Mouse (Mus musculus): ENCODE results near the gene Nrcam. TPM values are rescaled to one million over a fixed set of nuclear protein-coding genes. Genes with fewer than 3 reads are reported as not detected.

Gene Nrcam
- polyA plus RNA-seq, 1 experiment from 2014 or later: 0.20 TPM

DNA sequence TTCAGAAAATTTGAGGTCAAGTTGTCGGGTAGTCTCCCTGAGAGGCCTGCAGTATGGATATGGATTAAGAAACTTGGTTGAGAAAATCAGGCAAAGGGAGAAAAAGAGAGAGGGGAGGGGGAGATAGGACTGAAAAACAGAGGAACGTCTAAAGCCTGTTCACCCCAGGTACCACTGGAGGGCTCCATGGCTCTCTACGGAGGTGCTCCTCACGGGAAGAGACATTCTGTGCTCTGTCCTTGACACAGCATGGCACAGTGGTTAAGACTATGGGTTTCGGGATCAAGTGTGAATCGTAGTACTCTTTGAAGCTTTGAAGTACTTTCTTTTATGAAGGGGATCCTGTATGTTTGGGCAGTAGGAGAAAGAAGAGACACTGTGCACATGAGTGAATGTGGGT, 1.2 kb upstream of the Nrcam start:
- ATAC-seq (ENCODE audit: insufficient read depth): no peak
- Histone ChIP-seq H3K27ac (replicated peaks) (no peak overlapping the region), H3K4me3 (replicated peaks) (no peak overlapping the region), H3K36me3 (replicated peaks) (no peaks in the 10 kb centered on the region), H3K4me2 (no peak overlapping the region), H3K4me1 (replicated peaks) (no peaks in the 10 kb centered on the region; the same call in 1 of the 2 replicates), H3K9ac (no peak overlapping the region), H3K27me3 (peaks cover 49% of the 10 kb centered on the region), H3K9me3 (replicated peaks) (no peaks in the 10 kb centered on the region)
- 35% methylated on average over 6 of the region's 6 CpGs for WGBS (ENCODE audit: insufficient replicate concordance)

GRCm38 (mm10) chr12:44329316-44330215, 881 bp downstream of the Nrcam start:
- Histone ChIP-seq H3K9ac (no peak overlapping the region), H3K27ac (replicated peaks) (no peak overlapping the region), H3K9me3 (replicated peaks) (no peaks in the 10 kb centered on the region), H3K4me3 (replicated peaks) (peak overlapping the region; percentile 50), H3K4me2 (peak overlapping the region; percentile 72), H3K36me3 (replicated peaks) (no peaks in the 10 kb centered on the region), H3K4me1 (replicated peaks) (no peaks in the 10 kb centered on the region; the same call in 1 of the 2 replicates), H3K27me3 (peaks cover 49% of the 10 kb centered on the region)
- ATAC-seq (ENCODE audit: insufficient read depth): no peak
- under 1% methylated on average over 61 of the region's 61 CpGs for WGBS (ENCODE audit: insufficient replicate concordance)

GRCm38 (mm10) chr12:44330216-44330719, 1.6 kb downstream of the Nrcam start:
- H3K27ac ChIP-seq (replicated peaks): no peak overlapping the region
- peak overlapping the region; percentile 72 for H3K4me2 ChIP-seq
- no peak overlapping the region for H3K4me3 ChIP-seq (replicated peaks)
- peaks cover 49% of the 10 kb centered on the region for H3K27me3 ChIP-seq
- H3K4me1 ChIP-seq (replicated peaks): no peaks in the 10 kb centered on the region; the same call in 1 of the 2 replicates
- no peak overlapping the region for H3K9ac ChIP-seq
- H3K9me3 ChIP-seq (replicated peaks): no peaks in the 10 kb centered on the region
- H3K36me3 ChIP-seq (replicated peaks): no peaks in the 10 kb centered on the region
- WGBS (ENCODE audit: insufficient replicate concordance): 2% methylated on average over 9 of the region's 9 CpGs
- ATAC-seq (ENCODE audit: insufficient read depth): no peak

DNA sequence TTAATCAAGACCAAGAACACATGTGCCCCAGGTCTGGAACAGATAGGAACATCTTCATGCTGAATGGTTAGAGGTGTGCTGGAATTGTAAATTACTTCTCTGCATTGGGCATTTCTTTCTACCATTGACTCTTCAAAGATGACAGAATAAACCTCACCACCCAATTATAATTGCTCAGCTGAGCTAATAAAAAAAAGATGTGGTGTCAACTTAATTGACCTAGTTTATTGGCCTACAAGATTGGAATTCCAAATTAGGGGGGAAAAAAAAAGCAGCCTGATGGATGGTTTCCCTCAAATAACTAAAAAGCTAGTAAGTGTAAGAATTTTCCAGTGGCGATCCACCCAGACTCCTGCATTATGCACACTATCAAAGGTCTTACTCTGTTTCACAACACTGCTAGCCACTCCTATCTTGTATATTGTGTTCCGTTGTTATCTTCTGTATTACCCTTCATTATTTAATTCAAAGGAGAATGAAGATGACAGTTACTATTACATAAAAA, 8.5 kb downstream of the Nrcam start:
- Histone ChIP-seq H3K9me3 (replicated peaks) (no peaks in the 10 kb centered on the region), H3K4me3 (replicated peaks) (no peak overlapping the region), H3K27ac (replicated peaks) (no peak overlapping the region), H3K9ac (no peak overlapping the region), H3K4me2 (no peak overlapping the region), H3K27me3 (no peaks in the 10 kb centered on the region), H3K36me3 (replicated peaks) (no peaks in the 10 kb centered on the region), H3K4me1 (replicated peaks) (no peaks in the 10 kb centered on the region)
- WGBS (ENCODE audit: insufficient replicate concordance): 68% methylated on average over 2 of the region's 2 CpGs
- ATAC-seq (ENCODE audit: insufficient read depth): no peak

DNA sequence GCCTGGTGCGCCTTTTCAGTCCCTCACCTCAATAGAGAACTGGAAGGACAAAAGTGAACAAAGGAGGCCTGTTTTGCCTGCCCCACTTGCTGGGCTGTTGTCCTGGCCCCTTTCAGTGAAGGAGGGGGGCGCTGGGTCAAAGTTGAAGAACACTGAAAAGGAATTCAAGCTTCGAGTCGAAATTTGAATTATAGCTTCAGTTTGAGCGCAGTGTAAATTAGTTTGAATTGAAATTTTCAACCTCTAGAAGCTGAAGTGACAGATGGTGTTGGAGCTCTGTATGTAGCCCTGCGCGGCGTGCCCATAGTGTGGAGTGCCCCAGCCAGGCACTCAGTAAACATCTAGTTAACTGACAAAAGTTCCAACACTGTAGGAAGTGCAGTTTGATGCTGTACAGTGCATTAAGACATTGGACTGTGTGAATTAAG, 9.5 kb downstream of the Nrcam start:
- 59% methylated on average over 8 of the region's 8 CpGs for WGBS (ENCODE audit: insufficient replicate concordance)
- Histone ChIP-seq H3K4me2 (no peak overlapping the region), H3K9me3 (replicated peaks) (no peaks in the 10 kb centered on the region), H3K9ac (no peak overlapping the region), H3K4me3 (replicated peaks) (no peak overlapping the region), H3K27ac (replicated peaks) (no peak overlapping the region), H3K4me1 (replicated peaks) (no peaks in the 10 kb centered on the region), H3K36me3 (replicated peaks) (no peaks in the 10 kb centered on the region), H3K27me3 (no peaks in the 10 kb centered on the region)
- no peak for ATAC-seq (ENCODE audit: insufficient read depth)

- Histone ChIP-seq H3K4me1 (replicated peaks) (no peaks in the 10 kb centered on the region), H3K27ac (replicated peaks) (no peak overlapping the region), H3K9me3 (replicated peaks) (no peaks in the 10 kb centered on the region), H3K36me3 (replicated peaks) (no peaks in the 10 kb centered on the region), H3K4me3 (replicated peaks) (no peak overlapping the region), H3K27me3 (no peaks in the 10 kb centered on the region), H3K9ac (no peak overlapping the region), H3K4me2 (no peak overlapping the region)
- WGBS (ENCODE audit: insufficient replicate concordance): 49% methylated on average over 6 of the region's 6 CpGs
- ATAC-seq (ENCODE audit: insufficient read depth): no peak
These were observed 15.4 kb downstream of the Nrcam start for GRCm38 (mm10) chr12:44344075-44344474.

- no peak overlapping the region for H3K27ac ChIP-seq (replicated peaks)
- H3K36me3 ChIP-seq (replicated peaks): no peaks in the 10 kb centered on the region
- H3K9ac ChIP-seq: no peak overlapping the region
- no peaks in the 10 kb centered on the region for H3K27me3 ChIP-seq
- WGBS (ENCODE audit: insufficient replicate concordance): 59% methylated on average over 5 of the region's 5 CpGs
- no peaks in the 10 kb centered on the region for H3K9me3 ChIP-seq (replicated peaks)
- H3K4me3 ChIP-seq (replicated peaks): no peak overlapping the region
- no peak overlapping the region for H3K4me2 ChIP-seq
- no peak for ATAC-seq (ENCODE audit: insufficient read depth)
- H3K4me1 ChIP-seq (replicated peaks): no peaks in the 10 kb centered on the region
These were observed 16.6 kb downstream of the Nrcam start for GRCm38 (mm10) chr12:44345251-44345650.

GRCm38 (mm10) chr12:44346143-44346542, 17.5 kb downstream of the Nrcam start:
- no peak overlapping the region for H3K9ac ChIP-seq
- H3K4me1 ChIP-seq (replicated peaks): no peaks in the 10 kb centered on the region
- no peak for ATAC-seq (ENCODE audit: insufficient read depth)
- H3K27ac ChIP-seq (replicated peaks): no peak overlapping the region
- 73% methylated on average over 3 of the region's 3 CpGs for WGBS (ENCODE audit: insufficient replicate concordance)
- no peaks in the 10 kb centered on the region for H3K27me3 ChIP-seq
- no peak overlapping the region for H3K4me3 ChIP-seq (replicated peaks)
- no peak overlapping the region for H3K4me2 ChIP-seq
- H3K36me3 ChIP-seq (replicated peaks): no peaks in the 10 kb centered on the region
- H3K9me3 ChIP-seq (replicated peaks): no peaks in the 10 kb centered on the region

GRCm38 (mm10) chr12:44355116-44355515, 26.4 kb downstream of the Nrcam start:
- no peak overlapping the region for H3K27ac ChIP-seq (replicated peaks)
- ATAC-seq (ENCODE audit: insufficient read depth): no peak
- H3K4me2 ChIP-seq: no peak overlapping the region
- H3K4me1 ChIP-seq (replicated peaks): no peaks in the 10 kb centered on the region
- no peaks in the 10 kb centered on the region for H3K36me3 ChIP-seq (replicated peaks)
- no peak overlapping the region for H3K4me3 ChIP-seq (replicated peaks)
- no peaks in the 10 kb centered on the region for H3K27me3 ChIP-seq
- H3K9ac ChIP-seq: no peak overlapping the region
- no peaks in the 10 kb centered on the region for H3K9me3 ChIP-seq (replicated peaks)
- 57% methylated on average over 4 of the region's 4 CpGs for whole genome bisulfite sequencing (ENCODE audit: insufficient replicate concordance)

DNA sequence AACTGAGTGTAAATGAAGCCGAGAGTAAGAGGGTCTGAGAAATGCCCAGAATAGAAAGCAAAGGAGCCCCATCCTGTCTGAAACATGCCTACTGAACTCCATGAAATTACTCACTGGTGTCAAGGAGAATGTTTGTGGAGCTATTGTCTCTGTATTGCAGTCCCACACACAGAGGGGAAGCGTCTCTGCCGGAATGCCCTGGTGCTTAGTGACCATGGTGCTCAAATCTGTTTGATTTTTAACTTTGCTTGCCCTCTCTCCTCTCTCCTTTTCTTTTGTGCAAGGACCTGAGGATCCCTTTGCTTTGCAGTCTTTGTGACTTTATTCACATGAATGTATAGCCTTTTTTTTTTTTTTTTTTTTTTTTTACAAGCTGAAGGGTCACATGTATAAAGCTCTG, 28.8 kb downstream of the Nrcam start:
- H3K9ac ChIP-seq: no peak overlapping the region
- no peaks in the 10 kb centered on the region for H3K4me1 ChIP-seq (replicated peaks)
- no peak overlapping the region for H3K4me2 ChIP-seq
- WGBS (ENCODE audit: insufficient replicate concordance): 43% methylated on average over 3 of the region's 3 CpGs
- no peaks in the 10 kb centered on the region for H3K9me3 ChIP-seq (replicated peaks)
- no peak overlapping the region for H3K27ac ChIP-seq (replicated peaks)
- no peak overlapping the region for H3K4me3 ChIP-seq (replicated peaks)
- no peak for ATAC-seq (ENCODE audit: insufficient read depth)
- H3K36me3 ChIP-seq (replicated peaks): no peaks in the 10 kb centered on the region
- no peaks in the 10 kb centered on the region for H3K27me3 ChIP-seq

- ATAC-seq (ENCODE audit: insufficient read depth): no peak
- Histone ChIP-seq H3K4me3 (replicated peaks) (no peak overlapping the region), H3K4me2 (no peak overlapping the region), H3K9me3 (replicated peaks) (no peaks in the 10 kb centered on the region), H3K9ac (no peak overlapping the region), H3K27ac (replicated peaks) (no peak overlapping the region), H3K36me3 (replicated peaks) (no peaks in the 10 kb centered on the region), H3K4me1 (replicated peaks) (no peaks in the 10 kb centered on the region), H3K27me3 (no peaks in the 10 kb centered on the region)
- 75% methylated on average over 1 of the region's 1 CpGs for WGBS (ENCODE audit: insufficient replicate concordance)
These were observed 29.2 kb downstream of the Nrcam start for GRCm38 (mm10) chr12:44357881-44358280.
